Mouse (Mus musculus) midbrain, postnatal 0 days (tissue): ENCODE measurements at regions not wholly inside any gene's neighbourhood (a gene's known extent, or its start where the extent isn't known, plus 50 kb on each side); places are given as distances from the start of the nearest gene placed in this dataset.

Experiments used
- ATAC-seq: fragments of 200-750 bp; cut with Nextera tagmentation; 2 replicates; pipeline ENCODE4 v1.8.0; 2017; ENCODE audit warnings: moderate number of reproducible peaks, mild to moderate bottlenecking, moderate TSS enrichment, moderate library complexity; ENCODE audit not compliant: low FRiP score
- DNase-seq: peaks from one replicate; pipeline ENCODE4 v3.0.0-alpha.2; 2015; ENCODE audit warnings: low spot score
- H3K27ac ChIP-seq: fragments of 300-500 bp; sonication (generic); 2 replicates; pipeline ENCODE4 v1.5.1; 2014; ENCODE audit warnings: low read depth, mild to moderate bottlenecking, low read length, mixed read lengths
- H3K27me3 ChIP-seq: fragments of 300-500 bp; sonication (generic); 2 replicates; pipeline ENCODE4 v1.6.1; 2014; ENCODE audit warnings: low read length, control low read depth, mixed read lengths; ENCODE audit not compliant: insufficient read depth
- H3K36me3 ChIP-seq: fragments of 300-500 bp; sonication (generic); 2 replicates; pipeline ENCODE4 v1.6.1; 2014; ENCODE audit warnings: low read length, control low read depth, mixed read lengths; ENCODE audit not compliant: insufficient read depth
- H3K4me1 ChIP-seq: fragments of 300-500 bp; sonication (generic); 2 replicates; pipeline ENCODE4 v1.6.1; 2014; ENCODE audit warnings: mild to moderate bottlenecking, control low read depth, antibody characterized with exemption, low read length, mixed read lengths; ENCODE audit not compliant: insufficient read depth
- H3K4me2 ChIP-seq: fragments of 300-500 bp; sonication (generic); 2 replicates; pipeline ENCODE4 v1.6.1; 2014; ENCODE audit warnings: low read depth, mild to moderate bottlenecking, low read length, mixed read lengths; ENCODE audit not compliant: poor library complexity, severe bottlenecking
- H3K4me3 ChIP-seq: fragments of 300-500 bp; sonication (generic); 2 replicates; pipeline ENCODE4 v1.5.1; 2014; ENCODE audit warnings: low read depth, mild to moderate bottlenecking, low read length, moderate library complexity
- H3K9ac ChIP-seq: fragments of 300-500 bp; sonication (generic); replicated peaks from 2 replicates; pipeline ENCODE4 v1.6.1; 2014; ENCODE audit warnings: mild to moderate bottlenecking, low read length, moderate library complexity, mixed read lengths; ENCODE audit not compliant: poor library complexity, severe bottlenecking
- H3K9me3 ChIP-seq: fragments of 300-500 bp; sonication (generic); 2 replicates; pipeline ENCODE4 v1.6.1; 2016; ENCODE audit warnings: low read length, control low read depth
- CTCF ChIP-seq: IDR thresholded peaks from 2 replicates; pipeline ENCODE4 v1.5.1; 2016; ENCODE audit warnings: antibody characterized with exemption, mild to moderate bottlenecking
- WGBS: fragments of 180-500 bp; shearing (Covaris S2); extraction: QIAGEN DNeasy Blood & Tissue Kit; methylation state at CpG from one replicate; pipeline ENCODE4 v1.1.7; 2014; 5-methylcytosine and 5-hydroxymethylcytosine counted together

DNA sequence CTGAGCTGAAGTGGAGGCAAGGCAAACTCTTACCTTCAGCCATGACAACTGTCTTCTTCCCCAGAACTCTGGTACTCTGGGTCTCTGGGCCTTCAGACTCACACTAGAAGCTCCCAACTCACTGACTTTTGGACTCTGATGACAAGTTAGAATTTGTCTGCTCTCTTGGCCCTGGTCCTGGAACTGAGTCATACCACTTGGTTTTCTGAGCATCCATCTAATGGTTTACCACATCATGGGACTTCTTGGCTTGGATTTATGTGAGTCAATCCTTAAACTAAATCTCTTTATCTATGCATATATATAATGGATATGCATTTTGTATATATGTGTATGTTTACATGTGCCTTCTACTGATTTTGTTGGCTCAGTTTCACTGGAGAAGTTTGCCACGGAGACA is 273.8 kb upstream of the Pkn2 start:
- no peak for ATAC-seq
- H3K36me3 ChIP-seq: no peaks in the 10 kb centered on the region
- H3K9ac ChIP-seq: no peak overlapping the region
- no peak overlapping the region for H3K4me3 ChIP-seq
- H3K4me1 ChIP-seq: no peaks in the 10 kb centered on the region
- no peaks in the 10 kb centered on the region for H3K9me3 ChIP-seq
- no peak overlapping the region for H3K27ac ChIP-seq
- H3K27me3 ChIP-seq: no peaks in the 10 kb centered on the region
- DNase-seq: no peak
- 96% methylated on average over 1 of the region's 1 CpGs for WGBS
- no peak for TF ChIP-seq CTCF
- no peak overlapping the region for H3K4me2 ChIP-seq

DNA sequence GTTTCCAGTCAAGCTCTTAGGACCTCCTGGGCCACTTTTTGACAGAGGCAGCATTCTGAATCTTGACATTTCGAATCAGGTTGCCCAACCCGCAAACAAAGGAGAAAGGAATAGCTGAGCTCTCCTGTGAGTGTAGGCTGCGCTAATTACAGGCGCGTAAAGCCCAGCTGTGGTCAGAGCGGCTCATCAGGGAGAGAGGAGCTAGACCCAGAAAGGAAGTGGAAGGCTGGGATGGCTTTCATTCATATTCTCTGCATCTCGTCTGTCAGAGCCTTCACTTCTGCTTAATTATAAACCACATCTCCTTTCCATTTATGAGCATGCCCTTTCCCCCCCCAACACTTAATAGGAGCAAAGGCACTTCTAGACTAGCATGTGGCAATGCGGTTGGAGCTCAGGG is 265.7 kb upstream of the Pkn2 start:
- Histone ChIP-seq H3K4me1 (no peaks in the 10 kb centered on the region), H3K36me3 (no peaks in the 10 kb centered on the region), H3K27me3 (no peaks in the 10 kb centered on the region), H3K9me3 (no peaks in the 10 kb centered on the region), H3K9ac (no peak overlapping the region), H3K4me2 (no peak overlapping the region), H3K27ac (no peak overlapping the region), H3K4me3 (no peak overlapping the region)
- 58% methylated on average over 8 of the region's 8 CpGs for WGBS
- ATAC-seq (no peak), DNase-seq (no peak)
- TF ChIP-seq CTCF: no peak

DNA sequence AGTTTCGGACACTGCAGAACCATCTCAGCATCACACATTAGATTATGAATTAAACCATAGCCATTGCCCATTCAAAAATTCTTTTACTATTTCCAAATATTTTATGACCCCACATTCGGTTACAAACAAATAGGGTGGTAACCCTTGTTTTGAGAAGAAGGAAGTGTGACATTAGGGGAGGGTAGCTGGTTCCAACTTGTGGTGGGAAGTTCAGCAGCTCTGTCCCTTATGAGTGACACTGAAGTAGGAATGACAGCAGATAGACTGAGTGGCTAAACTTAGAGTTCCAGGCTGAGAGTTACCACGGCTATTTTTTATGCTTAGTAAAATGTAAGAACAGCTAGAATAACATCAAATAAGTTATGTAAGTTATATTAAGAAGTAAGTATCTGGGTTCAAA is 257.1 kb upstream of the Pkn2 start:
- ATAC-seq: no peak
- no peak for TF ChIP-seq CTCF
- no peak overlapping the region for H3K9ac ChIP-seq
- H3K27ac ChIP-seq: no peak overlapping the region
- H3K4me2 ChIP-seq: no peak overlapping the region
- DNase-seq: no peak
- no peaks in the 10 kb centered on the region for H3K4me1 ChIP-seq
- 96% methylated on average over 3 of the region's 3 CpGs for WGBS
- H3K27me3 ChIP-seq: no peaks in the 10 kb centered on the region
- no peak overlapping the region for H3K4me3 ChIP-seq
- H3K36me3 ChIP-seq: no peaks in the 10 kb centered on the region
- H3K9me3 ChIP-seq: no peaks in the 10 kb centered on the region

DNA sequence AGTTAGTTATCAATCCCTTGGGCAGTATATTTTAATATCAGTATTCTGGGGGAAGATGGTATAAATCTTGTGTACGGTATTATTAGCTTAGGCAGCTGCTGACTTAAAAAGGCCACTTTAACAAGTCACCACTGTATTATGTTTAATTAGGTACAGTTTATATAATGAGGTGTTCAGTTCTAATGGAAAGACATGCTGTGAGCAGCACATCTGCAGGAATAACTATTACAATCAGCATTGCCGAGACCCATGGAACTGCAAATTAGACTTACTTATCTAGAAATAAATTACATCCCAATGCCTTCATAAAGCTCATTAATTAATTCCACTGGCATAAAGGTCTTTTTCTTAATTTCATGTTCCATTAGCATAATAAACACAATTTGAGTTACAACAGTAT is 252.7 kb upstream of the Pkn2 start:
- TF ChIP-seq CTCF: no peak
- Histone ChIP-seq H3K4me1 (no peaks in the 10 kb centered on the region), H3K36me3 (no peaks in the 10 kb centered on the region), H3K27ac (no peak overlapping the region), H3K9me3 (no peaks in the 10 kb centered on the region), H3K27me3 (no peaks in the 10 kb centered on the region), H3K4me3 (no peak overlapping the region), H3K9ac (no peak overlapping the region), H3K4me2 (no peak overlapping the region)
- ATAC-seq (no peak), DNase-seq (no peak)
- 63% methylated on average over 2 of the region's 2 CpGs for WGBS

DNA sequence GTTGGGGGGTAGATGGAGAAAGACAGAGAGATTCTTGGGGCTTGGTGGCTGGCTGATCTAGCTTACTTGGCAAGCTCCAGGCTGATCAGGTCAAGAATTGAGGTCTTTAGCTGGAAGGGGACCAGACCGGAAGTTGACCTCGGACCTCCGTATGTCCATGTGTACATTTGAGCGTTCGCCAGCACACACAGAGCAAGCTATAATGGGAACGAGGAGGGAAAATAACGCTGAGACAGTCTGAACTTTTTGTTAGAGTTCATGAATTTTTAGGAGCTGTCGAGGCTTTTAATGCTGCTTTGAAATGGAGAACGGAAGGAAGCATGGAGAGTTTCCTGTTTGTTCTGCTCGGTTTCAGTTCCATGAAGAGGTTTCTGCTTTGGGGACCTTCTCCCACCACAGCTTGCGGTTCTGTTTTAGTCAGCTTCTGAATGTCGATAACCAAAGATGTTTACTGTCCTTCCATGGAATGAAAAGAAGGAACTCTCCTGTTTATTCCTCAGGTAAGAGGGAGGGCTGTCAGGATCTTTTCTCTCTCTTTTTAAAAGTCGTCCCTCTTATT is 226.0 kb upstream of the Pkn2 start:
- DNase-seq: no peak
- no peak for ATAC-seq
- no peak overlapping the region for H3K9ac ChIP-seq
- H3K4me3 ChIP-seq: no peak overlapping the region
- no peak overlapping the region for H3K27ac ChIP-seq
- no peak overlapping the region for H3K4me2 ChIP-seq
- H3K36me3 ChIP-seq: no peaks in the 10 kb centered on the region
- no peaks in the 10 kb centered on the region for H3K9me3 ChIP-seq
- no peak for TF ChIP-seq CTCF
- WGBS: 71% methylated on average over 13 of the region's 13 CpGs
- H3K4me1 ChIP-seq: no peaks in the 10 kb centered on the region
- H3K27me3 ChIP-seq: no peaks in the 10 kb centered on the region

DNA sequence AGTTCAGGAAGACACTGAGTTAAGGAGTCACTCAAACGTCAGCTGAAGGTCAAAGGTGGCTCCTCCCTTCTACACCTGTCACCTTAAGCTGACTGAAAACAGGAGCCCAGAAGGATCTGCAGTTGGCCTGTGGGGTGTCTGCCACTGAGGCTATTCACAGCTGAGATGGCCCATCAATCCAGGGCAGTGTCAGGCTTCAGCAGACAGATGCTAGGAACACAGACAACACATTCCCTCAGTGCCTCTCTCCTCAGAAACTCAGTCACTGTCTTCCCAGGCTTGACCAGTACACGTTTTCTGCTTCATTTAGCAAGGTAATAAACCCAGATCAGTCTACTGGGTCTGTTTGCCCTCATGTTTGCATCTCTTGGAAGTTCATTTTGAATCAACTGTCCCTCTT is 222.9 kb upstream of the Pkn2 start:
- 53% methylated on average over 2 of the region's 2 CpGs for WGBS
- H3K27me3 ChIP-seq: no peaks in the 10 kb centered on the region
- H3K4me1 ChIP-seq: no peaks in the 10 kb centered on the region
- no peak overlapping the region for H3K4me2 ChIP-seq
- H3K9me3 ChIP-seq: no peaks in the 10 kb centered on the region
- TF ChIP-seq CTCF: no peak
- ATAC-seq: no peak
- no peak for DNase-seq
- no peak overlapping the region for H3K4me3 ChIP-seq
- H3K27ac ChIP-seq: no peak overlapping the region
- H3K36me3 ChIP-seq: no peaks in the 10 kb centered on the region
- no peak overlapping the region for H3K9ac ChIP-seq
